Mouse (Mus musculus): ENCODE measurements around the gene Hipk1.

Hipk1 gene

GRCm38 (mm10) chr3:103745001-103745770, 46.2 kb downstream of the Hipk1 start:
- DNase-seq (ENCODE audit: low spot score) = no peak

GRCm38 (mm10) chr3:103743208-103743607, 48.2 kb downstream of the Hipk1 start:
- no peak for DNase-seq (ENCODE audit: low spot score)

DNA sequence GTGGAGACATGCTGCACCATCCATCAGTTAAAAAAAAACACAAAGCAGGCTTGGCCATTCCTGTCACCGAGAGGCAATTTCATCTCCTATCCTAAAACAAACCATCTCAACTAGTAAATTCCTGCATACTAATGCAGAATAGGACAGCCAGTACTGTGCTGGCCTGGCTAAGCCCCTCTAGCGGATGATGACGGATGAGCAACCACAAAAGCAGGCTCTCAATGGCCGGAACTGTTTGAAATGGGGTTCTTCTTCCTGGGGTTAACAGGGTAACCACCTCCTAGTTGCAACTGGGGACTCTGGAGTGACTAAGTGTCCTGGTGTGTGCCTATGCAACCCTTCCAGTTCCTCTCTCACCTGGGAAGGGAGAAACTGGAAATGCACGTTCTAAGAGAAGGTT, 51.0 kb downstream of the Hipk1 start:
- no peak for DNase-seq (ENCODE audit: low spot score)

- no peak for DNase-seq (ENCODE audit: low spot score)
Measured at GRCm38 (mm10) chr3:103739329-103739728, 52.0 kb downstream of the Hipk1 start, which contains the start of gene Gm10964. Gene Gm10964, plus strand, starts transcription at chr3:103739366.

GRCm38 (mm10) chr3:103737778-103738571, 53.4 kb downstream of the Hipk1 start, which contains the start of gene Olfml3:
Gene Olfml3, minus strand, starts transcription at chr3:103738001.
- DNase-seq (ENCODE audit: low spot score) = peak; percentile 92

DNA sequence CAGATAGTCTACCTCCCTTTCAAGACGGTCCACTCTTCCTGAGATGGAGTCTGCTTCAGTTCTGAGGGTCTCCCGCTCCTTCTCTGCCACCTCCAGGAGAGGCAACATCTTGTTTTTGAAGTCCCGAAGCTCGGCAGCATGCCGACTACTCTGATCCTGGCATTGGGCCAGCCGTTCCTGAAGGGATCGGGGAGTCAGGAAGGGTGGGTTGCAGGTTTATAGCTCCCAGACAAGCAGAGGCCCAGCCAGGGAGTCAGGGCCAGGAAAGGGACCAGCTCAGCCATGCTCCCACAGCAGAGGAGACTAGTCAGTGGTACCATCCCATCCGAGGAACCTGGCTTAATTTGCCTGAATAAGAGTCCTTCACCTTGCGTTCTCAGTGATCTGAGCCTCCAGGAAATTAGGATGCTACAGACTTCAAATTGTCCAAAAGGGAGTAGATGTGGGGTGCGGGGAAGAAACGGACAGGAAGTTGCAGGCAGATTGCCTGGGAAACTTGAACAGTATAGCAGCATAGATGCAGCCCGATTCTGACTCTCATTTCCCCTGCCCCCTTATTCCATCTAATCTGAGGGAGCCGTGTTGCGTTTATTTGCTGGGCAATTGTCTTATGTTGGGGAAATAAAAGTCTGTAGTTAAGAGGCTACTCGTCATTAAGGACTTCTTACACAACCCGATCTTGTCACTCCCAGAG, 54.2 kb downstream of the Hipk1 start:
- DNase-seq (ENCODE audit: low spot score) = peak; percentile 55

- DNase-seq (ENCODE audit: low spot score) = no peak
Measured at GRCm38 (mm10) chr3:103735776-103736600, 55.4 kb downstream of the Hipk1 start.

DNA sequence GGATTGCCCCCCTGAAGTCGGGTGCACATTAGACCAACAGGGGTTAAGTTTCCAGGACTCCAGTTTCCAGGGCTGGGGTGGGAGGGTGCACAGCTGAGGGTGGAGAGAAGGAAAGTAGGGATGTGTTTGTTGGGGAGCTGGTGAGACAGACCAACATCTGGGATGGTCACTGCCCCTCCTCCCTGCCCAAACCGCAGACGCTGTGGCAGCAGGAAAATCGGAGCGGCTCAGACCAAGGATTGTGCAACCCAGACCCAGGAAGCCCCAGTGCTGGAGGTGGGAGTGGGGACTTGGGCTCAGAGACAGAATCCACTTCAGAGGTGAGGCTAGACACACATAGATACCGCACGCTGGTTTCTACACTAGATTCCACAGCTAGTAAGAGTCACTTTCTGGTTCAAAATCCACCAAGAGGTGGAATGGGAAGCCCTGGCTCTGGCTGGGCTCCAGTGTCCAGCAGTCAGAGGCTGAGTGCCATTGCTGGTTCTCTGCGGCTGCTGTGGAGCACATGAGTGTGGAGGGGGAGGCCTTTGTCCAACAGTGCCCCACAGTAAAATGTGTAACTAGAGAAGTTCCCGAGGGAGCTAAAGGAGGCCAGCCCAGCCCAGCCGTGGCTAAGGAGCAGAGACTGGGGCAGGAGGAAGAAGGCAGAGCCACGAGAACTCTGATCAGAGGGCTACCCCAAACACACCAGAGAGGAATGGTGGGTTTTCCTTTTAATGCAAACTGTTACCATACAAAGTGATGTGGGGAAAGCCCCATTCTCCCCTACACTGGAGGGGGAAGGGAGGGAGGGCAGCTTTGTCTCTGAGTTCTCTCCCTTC, 56.5 kb downstream of the Hipk1 start:
- DNase-seq (ENCODE audit: low spot score) = peak; percentile 35

GRCm38 (mm10) chr3:103733799-103734695, 57.3 kb downstream of the Hipk1 start:
- no peak for DNase-seq (ENCODE audit: low spot score)

DNA sequence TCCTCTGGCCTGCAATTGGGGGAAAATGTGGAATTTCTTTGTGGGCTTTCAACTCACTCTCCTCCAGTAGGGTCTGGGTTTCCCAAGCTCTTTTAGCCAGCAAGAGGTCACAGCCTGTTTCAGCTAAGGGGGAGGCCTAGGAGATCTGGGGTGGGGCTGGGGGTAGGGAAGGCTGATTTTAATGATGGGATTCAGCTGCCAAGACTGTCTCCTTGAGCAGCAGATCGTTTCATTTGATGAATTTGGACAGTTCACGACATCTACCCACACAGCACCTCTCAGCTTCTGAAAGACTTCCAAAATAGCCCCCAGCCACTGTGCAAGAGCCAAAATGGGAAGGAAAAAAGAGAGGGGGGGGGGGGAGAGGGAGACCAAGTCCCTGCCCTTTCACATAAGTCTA, 58.2 kb downstream of the Hipk1 start:
- no peak for DNase-seq (ENCODE audit: low spot score)

GRCm38 (mm10) chr3:103732116-103732515, 59.2 kb downstream of the Hipk1 start:
- DNase-seq (ENCODE audit: low spot score) = no peak

- no peak for DNase-seq (ENCODE audit: low spot score)
Measured at GRCm38 (mm10) chr3:103729850-103730249, 61.5 kb downstream of the Hipk1 start.

GRCm38 (mm10) chr3:103727813-103728326, 63.5 kb downstream of the Hipk1 start:
- DNase-seq (ENCODE audit: low spot score) = no peak

DNA sequence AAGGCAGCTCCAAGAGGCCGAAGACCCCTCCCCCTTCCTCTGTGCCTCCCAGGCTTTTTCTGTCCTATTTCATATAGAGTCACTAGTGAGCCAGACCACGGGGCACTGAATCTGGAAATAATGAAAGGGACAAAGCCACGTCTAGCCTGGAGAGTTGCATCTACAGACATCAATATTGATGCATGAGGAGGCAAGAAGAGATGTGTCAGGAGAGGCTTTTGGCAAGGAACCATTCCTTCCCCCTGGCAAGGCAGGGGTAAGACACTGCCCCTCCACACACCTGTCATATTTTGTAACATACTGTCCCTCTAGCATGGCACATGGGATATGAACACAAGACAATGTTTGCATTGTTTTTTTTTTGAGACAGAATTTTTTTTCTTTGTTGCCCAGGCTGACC, 64.7 kb downstream of the Hipk1 start:
- DNase-seq (ENCODE audit: low spot score) = no peak

DNA sequence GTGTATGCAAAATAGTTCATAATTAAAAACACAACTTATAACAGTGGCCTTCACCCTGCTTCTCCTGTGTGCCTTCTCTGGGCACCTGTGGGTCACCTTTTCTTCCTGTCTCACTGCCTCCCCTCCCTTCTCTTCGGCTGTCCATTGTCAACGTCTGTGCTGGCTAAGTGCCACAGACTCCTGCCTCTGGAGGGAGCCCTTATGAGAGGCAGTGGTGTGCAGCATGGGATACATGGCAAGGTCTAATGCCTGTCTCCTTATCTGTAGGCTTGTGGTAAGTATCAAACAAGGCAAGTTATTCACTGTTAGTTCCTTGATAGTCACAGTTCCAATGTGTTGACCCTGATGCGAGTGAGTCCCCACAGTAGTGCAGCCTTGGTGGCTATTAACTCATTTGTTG, 67.2 kb downstream of the Hipk1 start:
- DNase-seq (ENCODE audit: low spot score) = no peak

- DNase-seq (ENCODE audit: low spot score) = no peak
Measured at GRCm38 (mm10) chr3:103718728-103719127, 72.6 kb downstream of the Hipk1 start.

- no peak for DNase-seq (ENCODE audit: low spot score)
Measured at GRCm38 (mm10) chr3:103716774-103717760, 74.3 kb downstream of the Hipk1 start.

Measured in urinary bladder, postnatal 14 days (tissue).